Mouse (Mus musculus): Measurements from ENCODE around the gene Hat1.
"Not testable (repeated sequence)": the region's sequence is repeated elsewhere in the genome, so short reads cannot be mapped to it uniquely, and the experiment has no call there.

The Hat1 gene

GRCm38 (mm10) chr2:71388951-71389763 is at the start of gene Hat1:
Hat1 (plus strand) TSS chr2:71388958.
- in situ Hi-C loops (cut with MboI, MseI), result no loop called here

- in situ Hi-C loops (cut with MboI, MseI), result loop anchor here (5.0 kb wide), 1 partner anchor 42 kb away; no protein-coding TSS in a partner anchor
Measured at GRCm38 (mm10) chr2:71340126-71340525, 48.6 kb upstream of the Hat1 start.

GRCm38 (mm10) chr2:71343884-71344640 is 44.7 kb upstream of the Hat1 start:
- in situ Hi-C loops (cut with MboI, MseI), result loop anchor here (5.0 kb wide), 1 partner anchor 38 kb away; no protein-coding TSS in a partner anchor

- in situ Hi-C loops (cut with MboI, MseI), result no loop called here
Measured at GRCm38 (mm10) chr2:71347160-71347559, 41.6 kb upstream of the Hat1 start.

GRCm38 (mm10) chr2:71347732-71348490 is 40.8 kb upstream of the Hat1 start:
- in situ Hi-C loops (cut with MboI, MseI), result no loop called here

GRCm38 (mm10) chr2:71349511-71349910 is 39.2 kb upstream of the Hat1 start:
- in situ Hi-C loops (cut with MboI, MseI), result no loop called here

- in situ Hi-C loops (cut with MboI, MseI), result no loop called here
Measured at GRCm38 (mm10) chr2:71350181-71350580, 38.6 kb upstream of the Hat1 start.

GRCm38 (mm10) chr2:71350904-71351726 is 37.6 kb upstream of the Hat1 start:
- in situ Hi-C loops (cut with MboI, MseI), result no loop called here

GRCm38 (mm10) chr2:71351727-71351987 is 37.1 kb upstream of the Hat1 start:
- in situ Hi-C loops (cut with MboI, MseI), result no loop called here

GRCm38 (mm10) chr2:71353306-71354054 is 35.3 kb upstream of the Hat1 start:
- in situ Hi-C loops (cut with MboI, MseI), result no loop called here

GRCm38 (mm10) chr2:71354055-71354425 is 34.7 kb upstream of the Hat1 start:
- in situ Hi-C loops (cut with MboI, MseI), result no loop called here

GRCm38 (mm10) chr2:71358347-71358746 is 30.4 kb upstream of the Hat1 start:
- in situ Hi-C loops (cut with MboI, MseI), result no loop called here

- in situ Hi-C loops (cut with MboI, MseI), result no loop called here
Measured at GRCm38 (mm10) chr2:71360192-71360591, 28.6 kb upstream of the Hat1 start.

GRCm38 (mm10) chr2:71366618-71367124 is 22.1 kb upstream of the Hat1 start:
- in situ Hi-C loops (cut with MboI, MseI), result no loop called here

- in situ Hi-C loops (cut with MboI, MseI), result no loop called here
Measured at GRCm38 (mm10) chr2:71367125-71367880, 21.5 kb upstream of the Hat1 start, which contains the start of gene Slc25a12. Slc25a12 (minus strand) TSS chr2:71367749.

GRCm38 (mm10) chr2:71368086-71368485 is 20.7 kb upstream of the Hat1 start:
- in situ Hi-C loops (cut with MboI, MseI), result no loop called here

- in situ Hi-C loops (cut with MboI, MseI), result no loop called here
Measured at GRCm38 (mm10) chr2:71371790-71372189, 17.0 kb upstream of the Hat1 start.

GRCm38 (mm10) chr2:71372261-71372660 is 16.5 kb upstream of the Hat1 start:
- in situ Hi-C loops (cut with MboI, MseI), result not testable (repeated sequence)

GRCm38 (mm10) chr2:71374275-71375155 is 14.2 kb upstream of the Hat1 start:
- in situ Hi-C loops (cut with MboI, MseI), result no loop called here
